In the genomic region with DNA sequence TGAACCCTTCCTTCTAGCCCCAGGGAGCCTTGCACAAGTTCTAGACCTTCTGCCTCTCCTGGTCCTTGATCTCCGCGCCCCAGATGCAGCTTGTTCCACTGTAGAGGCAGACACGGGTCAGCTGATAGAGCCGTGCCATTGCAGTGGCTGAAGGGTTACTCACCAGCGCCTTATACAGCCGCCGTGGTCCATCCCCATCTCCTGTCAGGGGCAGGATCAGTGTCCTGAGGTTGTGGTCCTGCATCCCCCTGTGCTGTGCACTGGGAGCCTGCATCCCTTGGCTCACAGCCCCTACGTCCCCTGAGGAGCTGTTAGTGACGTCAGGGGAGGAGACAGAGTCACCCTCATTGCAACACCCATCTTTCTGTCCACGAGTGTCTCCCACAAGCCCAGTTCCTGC, we compare ENCODE assay signal across 9 mouse cellular contexts. TPM values are rescaled to one million over a fixed set of nuclear protein-coding genes. Genes with fewer than 3 reads are reported as not detected.
A peak's percentile ranks its signal among the peaks of the same experiment; 100 is the strongest.
DNase-seq lines count a peak whose midpoint lies in the region; ATAC-seq lines count a peak whose summit lies in the region.
"Had no signal": no experiment of that assay in that cellular context is flagged by ENCODE, and none has a peak within 500 bp of the region (broad histone marks: within the 10 kb centered on the region; RNA-seq: fewer than 3 reads in every experiment).

No protein-coding gene starts in this region.

- peaks cover 67% of the 10 kb centered on the region for H3K4me1 ChIP-seq in hindbrain, embryonic 10.5 days (replicated peaks)
- H3K4me1 ChIP-seq in hindbrain, embryonic 11.5 days (replicated peaks; ENCODE audit: control insufficient read depth, insufficient read depth, low read length): no peaks in the 10 kb centered on the region; the same call in 1 of the 2 replicates
- H3K4me1 ChIP-seq in limb, embryonic 12.5 days (replicated peaks): peaks cover 26% of the 10 kb centered on the region; the same call in 1 of the 2 replicates

- no peak overlapping the region for H3K9ac ChIP-seq in hindbrain, embryonic 11.5 days (ENCODE audit: low read depth, low read length)
- no peak overlapping the region for H3K9ac ChIP-seq in limb, embryonic 12.5 days (replicated peaks)

- ATAC-seq in hindbrain, embryonic 11.5 days (ENCODE audit: low FRiP score): no peak
- ATAC-seq in common myeloid progenitor, adult 5-6 weeks (replicated peaks; ENCODE audit: low read depth, poor library complexity, severe bottlenecking): peak; percentile 7
- no peak for ATAC-seq in limb, embryonic 12.5 days (ENCODE audit: insufficient number of reproducible peaks, insufficient read depth, low FRiP score, low TSS enrichment, low read depth)

- H3K27ac ChIP-seq in hindbrain, embryonic 10.5 days: peak overlapping the region; percentile 36; the same call in 1 of the 2 replicates
- H3K27ac ChIP-seq in hindbrain, embryonic 11.5 days (ENCODE audit: low read depth, low read length): no peak overlapping the region
- H3K27ac ChIP-seq in limb, embryonic 12.5 days: peak overlapping the region; percentile 45; the same call in 1 of the 2 replicates

- no peak overlapping the region for H3K4me2 ChIP-seq in hindbrain, embryonic 11.5 days (replicated peaks; ENCODE audit: low read depth, low read length)
- H3K4me2 ChIP-seq in limb, embryonic 12.5 days: no peak overlapping the region

- DNase-seq in hindbrain, embryonic 10.5 days (ENCODE audit: low spot score): no peak
- DNase-seq in hindbrain, embryonic 11.5 days (ENCODE audit: low spot score): no peak
- DNase-seq in A20 (ENCODE audit: low read depth, low spot score): peak; percentile 19
- no peak for DNase-seq in embryo, embryonic 11 days
- DNase-seq in ovary, adult 18-20 months (ENCODE audit: low spot score): no peak
- no peak for DNase-seq in adrenal gland, adult 8-10 months

- H3K9me3 ChIP-seq in hindbrain, embryonic 10.5 days: no peaks in the 10 kb centered on the region
- H3K9me3 ChIP-seq in hindbrain, embryonic 11.5 days (ENCODE audit: control insufficient read depth, low read length): no peaks in the 10 kb centered on the region
- H3K9me3 ChIP-seq in limb, embryonic 12.5 days: no peaks in the 10 kb centered on the region

- 79% methylated on average over 10 of the region's 10 CpGs for WGBS in hindbrain, embryonic 10.5 days
- WGBS in hindbrain, embryonic 11.5 days: 74% methylated on average over 10 of the region's 10 CpGs
- 77% methylated on average over 10 of the region's 10 CpGs for WGBS in limb, embryonic 12.5 days

- H3K36me3 ChIP-seq in hindbrain, embryonic 10.5 days: peaks cover 53% of the 10 kb centered on the region
- peaks cover 9% of the 10 kb centered on the region; the same call in 1 of the 2 replicates for H3K36me3 ChIP-seq in hindbrain, embryonic 11.5 days (ENCODE audit: control insufficient read depth, insufficient read depth, low read length)
- H3K36me3 ChIP-seq in limb, embryonic 12.5 days: peaks cover 37% of the 10 kb centered on the region

- H3K27me3 ChIP-seq in hindbrain, embryonic 10.5 days (ENCODE audit: insufficient read depth, poor library complexity, severe bottlenecking): no peaks in the 10 kb centered on the region
- H3K27me3 ChIP-seq in hindbrain, embryonic 11.5 days (ENCODE audit: control insufficient read depth, insufficient read depth, low read length): no peaks in the 10 kb centered on the region
- no peaks in the 10 kb centered on the region for H3K27me3 ChIP-seq in limb, embryonic 12.5 days

- H3K4me3 ChIP-seq in hindbrain, embryonic 10.5 days: peak overlapping the region; percentile 23; the same call in 1 of the 2 replicates
- no peak overlapping the region for H3K4me3 ChIP-seq in hindbrain, embryonic 11.5 days (ENCODE audit: low read depth, low read length)
- no peak overlapping the region for H3K4me3 ChIP-seq in limb, embryonic 12.5 days (replicated peaks)

RNA-seq across cellular contexts. Expression of a gene that starts 10.5 kb away (rescaled TPM):
- polyA plus RNA-seq in hindbrain, embryonic 10.5 days (2016; fragmentation: Nextera tagmentation; extraction: Ambion mirVana): 62.1 and 78.5 TPM in 2 replicates
- polyA plus RNA-seq in hindbrain, embryonic 11.5 days (2014; fragmentation: Nextera tagmentation; extraction: Ambion mirVana): 46.3 and 47.0 TPM in 2 replicates
- total RNA-seq in common myeloid progenitor, adult 5-6 weeks (2017): 24.4 and 36.8 TPM in 2 replicates
- 63.9 and 68.5 TPM in 2 replicates for polyA plus RNA-seq in limb, embryonic 12.5 days (2016; fragmentation: Nextera tagmentation; extraction: Ambion mirVana)
- 10 to 100 TPM; 42.6 to 61.1 (median 53.3) TPM for total RNA-seq in adrenal gland, adult 8-10 months (2022)

RNA-seq across cellular contexts. Expression of a gene that starts 11.9 kb away (rescaled TPM):
- polyA plus RNA-seq in hindbrain, embryonic 10.5 days (2016; fragmentation: Nextera tagmentation; extraction: Ambion mirVana): 7.0 and 9.0 TPM in 2 replicates
- polyA plus RNA-seq in hindbrain, embryonic 11.5 days (2014; fragmentation: Nextera tagmentation; extraction: Ambion mirVana): 3.8 and 3.9 TPM in 2 replicates
- total RNA-seq in common myeloid progenitor, adult 5-6 weeks (2017): 3.5 and 4.4 TPM in 2 replicates
- polyA plus RNA-seq in limb, embryonic 12.5 days (2016; fragmentation: Nextera tagmentation; extraction: Ambion mirVana): 3.2 and 3.6 TPM in 2 replicates
- total RNA-seq in adrenal gland, adult 8-10 months (2022): under 1 TPM; 0.22 to 0.81 (median 0.29) TPM
- total RNA-seq: gastrocnemius, adult 8-10 months had no signal

RNA-seq across cellular contexts. Expression of a gene that starts 17.6 kb away (rescaled TPM):
- polyA plus RNA-seq in hindbrain, embryonic 10.5 days (2016; fragmentation: Nextera tagmentation; extraction: Ambion mirVana): 53.2 and 58.8 TPM in 2 replicates
- polyA plus RNA-seq in hindbrain, embryonic 11.5 days (2014; fragmentation: Nextera tagmentation; extraction: Ambion mirVana): 26.0 and 28.9 TPM in 2 replicates
- total RNA-seq in common myeloid progenitor, adult 5-6 weeks (2017): 27.9 and 35.1 TPM in 2 replicates
- polyA plus RNA-seq in limb, embryonic 12.5 days (2016; fragmentation: Nextera tagmentation; extraction: Ambion mirVana): 57.7 and 58.7 TPM in 2 replicates
- 10 to 100 TPM; 37.7 to 47.5 (median 42.5) TPM for total RNA-seq in adrenal gland, adult 8-10 months (2022)

RNA-seq across cellular contexts. Expression of a gene that starts 25.3 kb away (rescaled TPM):
- polyA plus RNA-seq in hindbrain, embryonic 10.5 days (2016; fragmentation: Nextera tagmentation; extraction: Ambion mirVana): 3.3 and 3.6 TPM in 2 replicates
- polyA plus RNA-seq in hindbrain, embryonic 11.5 days (2014; fragmentation: Nextera tagmentation; extraction: Ambion mirVana): 2.3 TPM in 2 replicates
- total RNA-seq in common myeloid progenitor, adult 5-6 weeks (2017): 3.4 and 4.2 TPM in 2 replicates
- polyA plus RNA-seq in limb, embryonic 12.5 days (2016; fragmentation: Nextera tagmentation; extraction: Ambion mirVana): 2.2 and 2.6 TPM in 2 replicates
- total RNA-seq in adrenal gland, adult 8-10 months (2022): 10 to 100 TPM; 35.6 to 52.1 (median 42.0) TPM

RNA-seq across cellular contexts. Expression of a gene that starts 36.5 kb away (rescaled TPM):
- 46.2 and 54.6 TPM in 2 replicates for polyA plus RNA-seq in hindbrain, embryonic 10.5 days (2016; fragmentation: Nextera tagmentation; extraction: Ambion mirVana)
- polyA plus RNA-seq in hindbrain, embryonic 11.5 days (2014; fragmentation: Nextera tagmentation; extraction: Ambion mirVana): 32.1 and 33.5 TPM in 2 replicates
- 12.1 and 14.5 TPM in 2 replicates for total RNA-seq in common myeloid progenitor, adult 5-6 weeks (2017)
- 48.8 and 53.1 TPM in 2 replicates for polyA plus RNA-seq in limb, embryonic 12.5 days (2016; fragmentation: Nextera tagmentation; extraction: Ambion mirVana)
- total RNA-seq in adrenal gland, adult 8-10 months (2022): 10 to 100 TPM; 61.9 to 72.3 (median 66.4) TPM
